Mouse (Mus musculus) olfactory bulb, adult 2 months (tissue): ENCODE measurements around the gene Krt39.

ENCODE experiments used
- CTCF ChIP-seq: fragments of 200-500 bp; IDR thresholded peaks from 2 replicates; pipeline ENCODE4 v1.5.1; 2012; ENCODE audit warnings: low read depth, mild to moderate bottlenecking, low read length, moderate library complexity; ENCODE audit not compliant: insufficient read depth
- POLR2A ChIP-seq: fragments of 200-500 bp; IDR thresholded peaks from 2 replicates; pipeline ENCODE4 v1.6.1; 2012; ENCODE audit warnings: mild to moderate bottlenecking, low read depth, low read length, moderate library complexity; ENCODE audit not compliant: insufficient read depth

- TF ChIP-seq POLR2A (no peak), CTCF (no peak)
Measured at GRCm38 (mm10) chr11:99547892-99548291, 26.8 kb upstream of the Krt39 start.
